Mouse (Mus musculus) myocyte (in vitro differentiated cells): ENCODE results near the gene Nsg2. TPM values are rescaled to one million over a fixed set of nuclear protein-coding genes. Genes with fewer than 3 reads are reported as not detected.

Experiments used
- H3K27me3 ChIP-seq: one replicate; pipeline ENCODE4 v1.6.1; 2011; ENCODE audit not compliant: control insufficient read depth, insufficient read depth, insufficient read length
- H3K36me3 ChIP-seq: one replicate; pipeline ENCODE4 v1.6.1; 2011; ENCODE audit not compliant: control insufficient read depth, insufficient read depth
- H3K4me2 ChIP-seq: one replicate; pipeline ENCODE4 v1.6.1; 2011; ENCODE audit warnings: low read depth, control low read depth
- H3K4me3 ChIP-seq: one replicate; pipeline ENCODE4 v1.5.1; 2011; ENCODE audit warnings: mild to moderate bottlenecking, control low read depth, moderate library complexity
- H3K79me2 ChIP-seq: one replicate; pipeline ENCODE4 v1.6.1; 2011; ENCODE audit not compliant: control insufficient read depth, insufficient read depth
- H3ac ChIP-seq: one replicate; pipeline ENCODE4 v1.6.1; 2011; ENCODE audit not compliant: control insufficient read depth, insufficient read length
- CEBPB ChIP-seq: IDR thresholded peaks from 2 replicates; pipeline ENCODE4 v1.6.1; 2011; ENCODE audit warnings: mild to moderate bottlenecking, moderate library complexity; ENCODE audit not compliant: poor library complexity, insufficient read depth, severe bottlenecking
- MAX ChIP-seq: IDR thresholded peaks from one replicate; pipeline ENCODE4 v1.6.1; 2011; ENCODE audit warnings: low read depth, mild to moderate bottlenecking, control low read depth
- REST ChIP-seq: IDR thresholded peaks from one replicate; pipeline ENCODE4 v1.6.1; 2011; ENCODE audit warnings: mild to moderate bottlenecking, control low read depth, moderate library complexity; ENCODE audit not compliant: insufficient read depth, insufficient read length
- TCF3 ChIP-seq: IDR thresholded peaks from one replicate; pipeline ENCODE4 v1.6.1; 2011; ENCODE audit warnings: low read depth, control low read depth; ENCODE audit not compliant: insufficient read length
- polyA plus RNA-seq: library from polyadenylated mRNA; unstranded; fragments of >200 nt; fragmentation: generic; extraction: Trizol; gene quantifications from one replicate; pipeline ENCODE4 v1.2.1, GENCODE M21; 2012; ENCODE audit warnings: missing spikeins

Nsg2 gene
- polyA plus RNA-seq, 1 experiment: 0.18 TPM

DNA sequence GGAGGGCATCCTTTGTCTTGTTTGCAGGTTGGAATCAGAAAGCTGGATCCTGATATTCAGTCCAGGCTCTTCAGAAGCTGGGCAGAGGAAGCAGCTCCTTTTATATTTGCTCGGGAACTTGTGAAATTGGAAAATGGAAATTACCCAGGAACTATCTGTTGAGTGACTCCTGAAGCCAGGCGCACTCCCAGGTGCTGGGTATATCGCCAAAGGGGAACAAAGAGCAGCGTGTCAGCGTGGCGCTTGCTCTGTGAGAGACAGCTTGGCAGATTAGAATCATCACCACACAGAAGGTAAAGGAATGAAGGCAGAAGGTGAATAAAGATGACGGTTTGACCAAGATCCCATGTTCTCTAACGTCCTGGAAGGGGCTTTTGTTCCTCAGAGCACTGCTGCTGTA is 108.2 kb downstream of the Nsg2 start:
- Histone ChIP-seq H3K4me3 (no peak overlapping the region), H3K27me3 (peaks cover 25% of the 10 kb centered on the region), H3K4me2 (no peak overlapping the region), H3K79me2 (no peaks in the 10 kb centered on the region), H3K36me3 (no peaks in the 10 kb centered on the region), H3ac (no peak overlapping the region)
- TF ChIP-seq MAX (no peak), REST (no peak), TCF3 (no peak), CEBPB (no peak)

Other genes with a start within 250 kb of the Nsg2 start
- 4.2 TPM for gene Cpeb4, start 128.3 kb upstream of the Nsg2 start, polyA plus RNA-seq
- not detected for gene 4930524B15Rik, start 34.9 kb upstream of the Nsg2 start, polyA plus RNA-seq
- gene Il9r, start 199.8 kb downstream of the Nsg2 start, polyA plus RNA-seq: 0.01 TPM
- 58.3 TPM for gene Snrnp25, start 205.0 kb downstream of the Nsg2 start, polyA plus RNA-seq
- gene Rhbdf1, start 221.8 kb downstream of the Nsg2 start, polyA plus RNA-seq: 73.3 TPM
- gene Mpg, start 226.0 kb downstream of the Nsg2 start, polyA plus RNA-seq: 23.8 TPM